Mouse (Mus musculus): ENCODE data around the gene Myh7. TPM values are rescaled to one million over a fixed set of nuclear protein-coding genes. Genes with fewer than 3 reads are reported as not detected.

The Myh7 gene
- polyA plus RNA-seq, 1 experiment from 2014 or later: 0.16 TPM

DNA sequence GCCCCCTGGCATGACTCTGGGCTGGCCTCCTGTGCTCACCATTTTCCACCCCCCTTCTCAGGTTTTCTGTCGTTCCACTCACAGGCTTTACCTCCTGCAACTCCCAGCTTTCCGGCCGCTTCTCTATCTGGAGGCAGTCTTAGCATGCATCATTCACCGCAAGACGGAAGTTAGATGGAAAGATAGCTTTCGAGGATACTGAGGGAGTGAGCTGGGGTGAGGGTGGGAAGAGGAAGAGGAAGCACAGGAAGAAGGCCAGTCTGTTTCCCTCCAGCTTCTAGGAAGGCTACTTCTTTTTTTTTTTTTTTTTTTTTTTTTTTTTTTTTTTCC lies 57.6 kb downstream of the Myh7 start:
- no peaks in the 10 kb centered on the region for H3K9me3 ChIP-seq (replicated peaks; ENCODE audit: low read length)
- no peak overlapping the region for H3K4me3 ChIP-seq (replicated peaks; ENCODE audit: low read depth, low read length)
- peaks cover 13% of the 10 kb centered on the region for H3K4me1 ChIP-seq (replicated peaks; ENCODE audit: insufficient read depth, low read length)
- ATAC-seq (replicated peaks; ENCODE audit: low FRiP score, low read depth) (0 out of 2 replicates have a peak, but pooled peaks have one; percentile 7), DNase-seq (ENCODE audit: low spot score) (peak; percentile 66)
- WGBS: 23% methylated on average over 6 of the region's 6 CpGs
- H3K27me3 ChIP-seq (ENCODE audit: insufficient read depth, low read length): no peaks in the 10 kb centered on the region
- no peak overlapping the region for H3K9ac ChIP-seq (ENCODE audit: low read depth, low read length)
- H3K4me2 ChIP-seq (ENCODE audit: low read length): no peak overlapping the region
- no peak for TF ChIP-seq CTCF (IDR thresholded peaks at IDR 0.05; ENCODE audit: low read depth)
- H3K27ac ChIP-seq: peak overlapping the region; percentile 47; the same call in 1 of the 2 replicates
- no peaks in the 10 kb centered on the region for H3K36me3 ChIP-seq (ENCODE audit: insufficient read depth, low read length)

DNA sequence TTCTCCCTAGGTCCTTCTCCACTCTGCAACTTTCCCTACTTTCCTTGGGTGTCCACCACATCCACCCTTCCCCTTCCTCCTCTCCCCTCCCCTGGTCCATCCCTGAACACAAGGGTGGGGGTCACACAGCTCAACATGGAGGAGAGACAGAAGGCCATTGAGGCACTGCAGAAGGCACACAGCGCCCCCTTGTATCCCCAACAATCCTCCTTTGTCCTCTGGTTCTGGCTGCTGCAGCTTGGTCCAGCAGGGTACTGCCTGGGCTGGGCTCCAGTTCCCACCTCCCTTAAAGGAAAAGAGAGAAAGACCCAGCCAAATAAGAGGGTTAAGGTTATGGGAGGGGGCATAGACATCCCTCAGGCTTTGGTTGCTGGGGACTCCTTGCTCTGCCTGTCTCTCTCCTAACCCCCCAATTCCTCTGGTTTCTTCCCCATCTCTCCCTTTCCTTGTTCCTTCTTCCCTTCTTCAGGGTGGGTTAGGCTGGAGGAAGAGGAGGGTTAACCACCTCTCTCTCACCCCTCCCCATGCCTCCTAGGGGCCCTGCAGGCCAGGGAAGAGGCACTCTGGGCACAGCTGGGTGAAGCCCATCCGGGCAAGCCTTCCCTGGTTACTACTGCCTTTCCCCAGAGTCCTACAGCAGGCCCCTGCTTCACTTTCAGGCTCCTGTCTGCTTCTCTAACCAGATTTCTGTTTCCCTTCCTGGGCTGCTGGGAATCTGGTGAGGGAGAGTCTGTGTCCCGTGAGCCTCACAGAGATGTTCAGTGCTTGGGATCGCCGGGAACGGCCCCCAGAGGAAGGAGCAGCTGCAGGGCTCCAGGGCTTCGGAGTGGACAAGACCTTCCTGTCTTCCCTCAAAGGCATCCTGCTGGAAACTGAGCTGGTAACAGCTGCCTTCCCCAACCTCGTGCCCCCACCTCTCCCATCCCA lies 58.3 kb downstream of the Myh7 start, which contains the start of gene Cmtm5:
Cmtm5 (plus strand) TSS at position 358 of the 927 bp plus-strand sequence.
- peak; percentile 11; the same call in 1 of the 2 replicates for ATAC-seq (replicated peaks; ENCODE audit: low FRiP score, low read depth)
- H3K4me3 ChIP-seq (replicated peaks; ENCODE audit: low read depth, low read length): no peak within 1 kb of the TSS
- no peak within 1 kb of the TSS for H3K4me2 ChIP-seq (ENCODE audit: low read length)

DNA sequence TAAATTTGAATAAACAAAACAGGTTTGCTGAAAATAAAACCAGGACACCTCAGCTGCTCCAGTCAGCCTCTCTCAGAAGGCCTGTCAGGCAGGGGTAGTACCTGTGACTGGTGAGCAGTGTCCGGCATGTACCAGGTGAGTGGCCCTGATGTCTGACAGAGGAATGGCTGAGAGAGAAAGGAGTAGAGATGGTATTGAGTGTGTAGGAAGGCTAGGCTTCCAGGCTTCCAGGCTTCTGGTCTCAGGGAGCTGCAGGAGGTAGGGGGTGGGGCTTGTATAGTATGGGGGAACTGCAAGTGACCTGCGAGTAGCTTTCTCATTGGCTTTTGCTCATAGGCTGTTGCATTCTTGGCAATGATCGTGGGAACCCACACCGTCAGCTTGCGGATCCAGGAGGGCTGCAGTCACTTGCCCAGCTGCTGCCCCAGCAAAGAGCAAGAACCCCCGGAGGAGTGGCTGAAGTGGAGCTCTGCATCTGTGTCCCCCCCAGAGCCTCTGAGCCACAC lies 61.7 kb downstream of the Myh7 start, which contains the start of gene Il25:
Il25 (plus strand) TSS at position 51 of the 506 bp plus-strand sequence.
- no peak for TF ChIP-seq CTCF (IDR thresholded peaks at IDR 0.05; ENCODE audit: low read depth)
- Histone ChIP-seq H3K4me1 (replicated peaks; ENCODE audit: insufficient read depth, low read length) (peaks cover 8% of the 10 kb centered on the region), H3K4me3 (replicated peaks; ENCODE audit: low read depth, low read length) (no peak within 1 kb of the TSS), H3K4me2 (ENCODE audit: low read length) (no peak within 1 kb of the TSS), H3K27ac (no peak within 1 kb of the TSS), H3K36me3 (ENCODE audit: insufficient read depth, low read length) (no peaks in the 10 kb centered on the region), H3K9me3 (replicated peaks; ENCODE audit: low read length) (no peaks in the 10 kb centered on the region), H3K9ac (ENCODE audit: low read depth, low read length) (no peak within 1 kb of the TSS), H3K27me3 (ENCODE audit: insufficient read depth, low read length) (no peaks in the 10 kb centered on the region)
- DNase-seq (ENCODE audit: low spot score) (no peak), ATAC-seq (replicated peaks; ENCODE audit: low FRiP score, low read depth) (0 out of 2 replicates have a peak, but pooled peaks have one; percentile 37)
- 28% methylated on average over 6 of the region's 6 CpGs for WGBS

More for the DNA sequence above, 58.3 kb downstream of the Myh7 start, which contains the start of gene Cmtm5:
- H3K27ac ChIP-seq: peak within 1 kb of the TSS; percentile 47
- peaks cover 13% of the 10 kb centered on the region for H3K4me1 ChIP-seq (replicated peaks; ENCODE audit: insufficient read depth, low read length)
- WGBS: 22% methylated on average over 8 of the region's 8 CpGs
- peak; percentile 38; the same call in 1 of the 2 replicates for TF ChIP-seq CTCF (IDR thresholded peaks at IDR 0.05; ENCODE audit: low read depth)
- peak within 1 kb of the TSS; percentile 35; the same call in 1 of the 2 replicates for H3K9ac ChIP-seq (ENCODE audit: low read depth, low read length)
- DNase-seq (ENCODE audit: low spot score): no peak
- H3K9me3 ChIP-seq (replicated peaks; ENCODE audit: low read length): no peaks in the 10 kb centered on the region
- H3K36me3 ChIP-seq (ENCODE audit: insufficient read depth, low read length): no peaks in the 10 kb centered on the region
- no peaks in the 10 kb centered on the region for H3K27me3 ChIP-seq (ENCODE audit: insufficient read depth, low read length)

DNA sequence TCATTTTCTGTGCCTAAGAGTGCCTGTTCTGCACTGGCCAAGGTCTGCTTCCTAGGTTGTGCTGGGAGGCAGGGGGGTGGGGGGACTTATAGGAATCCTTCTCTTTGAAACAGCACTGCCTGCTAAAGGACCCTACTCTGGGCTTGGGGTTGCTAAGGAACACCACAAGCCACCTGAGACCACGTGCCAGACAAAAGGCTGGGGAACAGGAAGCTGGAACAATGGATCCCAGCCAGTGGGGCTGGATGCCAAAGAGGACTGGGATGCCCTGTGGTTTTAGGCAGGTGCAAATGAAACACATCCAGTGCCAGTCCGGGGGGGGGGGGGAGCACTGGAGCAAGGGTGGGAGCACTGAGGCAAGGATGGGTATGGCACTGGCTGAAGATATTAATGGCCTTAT lies 64.0 kb downstream of the Myh7 start:
- no peak overlapping the region for H3K4me3 ChIP-seq (replicated peaks; ENCODE audit: low read depth, low read length)
- TF ChIP-seq CTCF (IDR thresholded peaks at IDR 0.05; ENCODE audit: low read depth): no peak
- no peaks in the 10 kb centered on the region for H3K36me3 ChIP-seq (ENCODE audit: insufficient read depth, low read length)
- no peaks in the 10 kb centered on the region for H3K9me3 ChIP-seq (replicated peaks; ENCODE audit: low read length)
- H3K4me1 ChIP-seq (replicated peaks; ENCODE audit: insufficient read depth, low read length): peaks cover 8% of the 10 kb centered on the region
- no peak overlapping the region for H3K4me2 ChIP-seq (ENCODE audit: low read length)
- H3K27me3 ChIP-seq (ENCODE audit: insufficient read depth, low read length): no peaks in the 10 kb centered on the region
- no peak overlapping the region for H3K9ac ChIP-seq (ENCODE audit: low read depth, low read length)
- H3K27ac ChIP-seq: no peak overlapping the region
- ATAC-seq (replicated peaks; ENCODE audit: low FRiP score, low read depth) (no peak), DNase-seq (ENCODE audit: low spot score) (no peak)
- 22% methylated on average over 2 of the region's 2 CpGs for WGBS

DNA sequence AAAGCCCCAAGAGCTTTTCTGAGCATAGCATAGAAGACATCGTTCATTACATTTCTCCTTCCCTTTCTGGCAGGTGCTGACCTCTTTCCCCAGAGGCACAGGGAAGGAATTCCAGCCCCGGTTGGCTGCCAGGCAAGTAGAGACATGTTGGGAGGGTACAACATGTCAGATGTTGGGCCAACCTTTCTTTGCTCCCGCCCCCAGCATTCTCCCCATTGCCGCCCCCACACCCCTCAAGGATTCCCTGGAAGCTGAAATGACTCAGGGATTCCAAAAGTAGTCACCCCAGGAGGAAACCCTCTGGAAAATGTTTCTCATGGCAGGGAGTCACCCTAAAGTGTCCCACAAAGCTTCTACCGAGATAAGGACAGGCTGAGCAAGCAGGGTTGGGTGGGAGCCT lies 64.6 kb downstream of the Myh7 start:
- Histone ChIP-seq H3K9ac (ENCODE audit: low read depth, low read length) (no peak overlapping the region), H3K27me3 (ENCODE audit: insufficient read depth, low read length) (no peaks in the 10 kb centered on the region), H3K27ac (no peak overlapping the region), H3K4me2 (ENCODE audit: low read length) (no peak overlapping the region), H3K36me3 (ENCODE audit: insufficient read depth, low read length) (no peaks in the 10 kb centered on the region), H3K4me3 (replicated peaks; ENCODE audit: low read depth, low read length) (no peak overlapping the region), H3K9me3 (replicated peaks; ENCODE audit: low read length) (no peaks in the 10 kb centered on the region), H3K4me1 (replicated peaks; ENCODE audit: insufficient read depth, low read length) (peaks cover 13% of the 10 kb centered on the region)
- 61% methylated on average over 5 of the region's 5 CpGs for WGBS
- ATAC-seq (replicated peaks; ENCODE audit: low FRiP score, low read depth) (no peak), DNase-seq (ENCODE audit: low spot score) (no peak)
- no peak for TF ChIP-seq CTCF (IDR thresholded peaks at IDR 0.05; ENCODE audit: low read depth)

DNA sequence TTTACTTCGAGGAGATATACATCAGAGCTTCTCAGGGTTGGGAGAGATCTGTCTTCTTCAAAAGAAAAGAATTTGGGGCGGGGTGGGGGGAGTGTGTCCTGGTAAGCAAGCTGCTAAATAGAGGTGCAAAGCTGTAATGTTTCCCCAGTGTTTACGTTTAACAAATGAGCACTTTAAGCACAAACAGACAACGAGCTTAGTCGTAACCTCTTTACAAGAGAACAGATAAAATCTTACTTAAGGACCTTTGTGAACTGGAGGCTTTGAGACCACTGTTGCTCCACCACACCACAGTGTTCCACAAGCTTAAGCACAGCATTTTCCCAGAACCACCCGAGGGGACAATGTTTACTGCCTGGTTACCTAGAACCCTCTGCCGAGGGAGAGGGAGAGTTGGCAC lies 67.1 kb downstream of the Myh7 start:
- ATAC-seq (replicated peaks; ENCODE audit: low FRiP score, low read depth): no peak
- Histone ChIP-seq H3K4me1 (replicated peaks; ENCODE audit: insufficient read depth, low read length) (peaks cover 22% of the 10 kb centered on the region), H3K27me3 (ENCODE audit: insufficient read depth, low read length) (no peaks in the 10 kb centered on the region), H3K4me3 (replicated peaks; ENCODE audit: low read depth, low read length) (no peak overlapping the region), H3K36me3 (ENCODE audit: insufficient read depth, low read length) (no peaks in the 10 kb centered on the region), H3K4me2 (ENCODE audit: low read length) (peak overlapping the region; percentile 88), H3K27ac (peak overlapping the region; percentile 95), H3K9me3 (replicated peaks; ENCODE audit: low read length) (no peaks in the 10 kb centered on the region), H3K9ac (ENCODE audit: low read depth, low read length) (peak overlapping the region; percentile 80)
- no peak for DNase-seq (ENCODE audit: low spot score)
- TF ChIP-seq CTCF (IDR thresholded peaks at IDR 0.05; ENCODE audit: low read depth): no peak
- 22% methylated on average over 7 of the region's 7 CpGs for WGBS
